Mouse (Mus musculus): ENCODE results near the gene Gpr62. TPM values are rescaled to one million over a fixed set of nuclear protein-coding genes. Genes with fewer than 3 reads are reported as not detected.
"Not testable (repeated sequence)": the region's sequence is repeated elsewhere in the genome, so short reads cannot be mapped to it uniquely, and the experiment has no call there.

Gene Gpr62
- polyA plus RNA-seq (2015; fragmentation: Nextera tagmentation; extraction: Ambion mirVana), result 0.04 TPM in 1 of 2 replicates, not detected in the other

- Histone ChIP-seq H3K36me3 (ENCODE audit: control insufficient read depth, insufficient read depth) (no peaks in the 10 kb centered on the region), H3K27ac (ENCODE audit: low read length) (no peak within 1 kb of the TSS), H3K27me3 (ENCODE audit: control insufficient read depth, insufficient read depth, low read depth, low read length) (peaks cover 31% of the 10 kb centered on the region), H3K9ac (ENCODE audit: low read depth, low read length) (no peak within 1 kb of the TSS; the same call in 1 of the 2 replicates), H3K9me3 (replicated peaks; ENCODE audit: control insufficient read depth, low read length) (no peaks in the 10 kb centered on the region), H3K4me2 (ENCODE audit: low read depth, low read length) (peak within 1 kb of the TSS; percentile 71), H3K4me1 (ENCODE audit: control insufficient read depth, low read depth, low read length) (no peaks in the 10 kb centered on the region; the same call in none of the 2 replicates), H3K4me3 (ENCODE audit: low read depth, low read length) (peak within 1 kb of the TSS; percentile 53)
- ATAC-seq (ENCODE audit: low read depth), result no peak
- WGBS (ENCODE audit: insufficient replicate concordance), result 28% methylated on average over 26 of the region's 26 CpGs
Observed at GRCm38 (mm10) chr9:106465571-106466200, at the start of gene Gpr62. Gpr62 (minus strand) TSS chr9:106465938.

GRCm38 (mm10) chr9:106514273-106514672, 48.5 kb upstream of the Gpr62 start, which contains the start of gene Iqcf5:
Iqcf5 (plus strand) TSS chr9:106514573.
- H3K4me1 ChIP-seq (ENCODE audit: control insufficient read depth, low read depth, low read length), result no peaks in the 10 kb centered on the region
- H3K4me3 ChIP-seq (ENCODE audit: low read depth, low read length), result no peak within 1 kb of the TSS
- H3K9me3 ChIP-seq (replicated peaks; ENCODE audit: control insufficient read depth, low read length), result no peaks in the 10 kb centered on the region
- no peak within 1 kb of the TSS for H3K27ac ChIP-seq (ENCODE audit: low read length)
- no peaks in the 10 kb centered on the region for H3K36me3 ChIP-seq (ENCODE audit: control insufficient read depth, insufficient read depth)
- no peak for ATAC-seq (ENCODE audit: low read depth)
- WGBS (ENCODE audit: insufficient replicate concordance), result 61% methylated on average over 4 of the region's 4 CpGs
- H3K27me3 ChIP-seq (ENCODE audit: control insufficient read depth, insufficient read depth, low read depth, low read length), result no peaks in the 10 kb centered on the region
- no peak within 1 kb of the TSS for H3K4me2 ChIP-seq (ENCODE audit: low read depth, low read length)
- no peak within 1 kb of the TSS for H3K9ac ChIP-seq (ENCODE audit: low read depth, low read length)

GRCm38 (mm10) chr9:106513566-106513965, 47.8 kb upstream of the Gpr62 start:
- H3K36me3 ChIP-seq (ENCODE audit: control insufficient read depth, insufficient read depth), result no peaks in the 10 kb centered on the region
- H3K4me1 ChIP-seq (ENCODE audit: control insufficient read depth, low read depth, low read length), result no peaks in the 10 kb centered on the region
- H3K27me3 ChIP-seq (ENCODE audit: control insufficient read depth, insufficient read depth, low read depth, low read length), result no peaks in the 10 kb centered on the region
- no peak overlapping the region for H3K9ac ChIP-seq (ENCODE audit: low read depth, low read length)
- H3K4me3 ChIP-seq (ENCODE audit: low read depth, low read length), result no peak overlapping the region
- H3K27ac ChIP-seq (ENCODE audit: low read length), result no peak overlapping the region
- 63% methylated on average over 6 of the region's 6 CpGs for WGBS (ENCODE audit: insufficient replicate concordance)
- no peak for ATAC-seq (ENCODE audit: low read depth)
- H3K9me3 ChIP-seq (replicated peaks; ENCODE audit: control insufficient read depth, low read length), result no peaks in the 10 kb centered on the region
- no peak overlapping the region for H3K4me2 ChIP-seq (ENCODE audit: low read depth, low read length)

- H3K27ac ChIP-seq (ENCODE audit: low read length), result no peak overlapping the region
- H3K4me1 ChIP-seq (ENCODE audit: control insufficient read depth, low read depth, low read length), result no peaks in the 10 kb centered on the region
- no peaks in the 10 kb centered on the region for H3K27me3 ChIP-seq (ENCODE audit: control insufficient read depth, insufficient read depth, low read depth, low read length)
- WGBS (ENCODE audit: insufficient replicate concordance), result 41% methylated on average over 13 of the region's 13 CpGs
- no peak overlapping the region for H3K4me3 ChIP-seq (ENCODE audit: low read depth, low read length)
- ATAC-seq (ENCODE audit: low read depth), result no peak
- H3K36me3 ChIP-seq (ENCODE audit: control insufficient read depth, insufficient read depth), result no peaks in the 10 kb centered on the region
- H3K4me2 ChIP-seq (ENCODE audit: low read depth, low read length), result no peak overlapping the region
- no peaks in the 10 kb centered on the region for H3K9me3 ChIP-seq (replicated peaks; ENCODE audit: control insufficient read depth, low read length)
- no peak overlapping the region for H3K9ac ChIP-seq (ENCODE audit: low read depth, low read length)
Observed at GRCm38 (mm10) chr9:106512729-106513450, 47.2 kb upstream of the Gpr62 start.

GRCm38 (mm10) chr9:106509356-106509755, 43.6 kb upstream of the Gpr62 start:
- no peaks in the 10 kb centered on the region for H3K4me1 ChIP-seq (ENCODE audit: control insufficient read depth, low read depth, low read length)
- 73% methylated on average over 10 of the region's 10 CpGs for WGBS (ENCODE audit: insufficient replicate concordance)
- no peak for ATAC-seq (ENCODE audit: low read depth)
- no peaks in the 10 kb centered on the region for H3K9me3 ChIP-seq (replicated peaks; ENCODE audit: control insufficient read depth, low read length)
- no peak overlapping the region for H3K9ac ChIP-seq (ENCODE audit: low read depth, low read length)
- no peaks in the 10 kb centered on the region for H3K36me3 ChIP-seq (ENCODE audit: control insufficient read depth, insufficient read depth)
- H3K27ac ChIP-seq (ENCODE audit: low read length), result no peak overlapping the region
- H3K4me2 ChIP-seq (ENCODE audit: low read depth, low read length), result no peak overlapping the region
- no peak overlapping the region for H3K4me3 ChIP-seq (ENCODE audit: low read depth, low read length)
- H3K27me3 ChIP-seq (ENCODE audit: control insufficient read depth, insufficient read depth, low read depth, low read length), result no peaks in the 10 kb centered on the region

GRCm38 (mm10) chr9:106504246-106504645, 38.5 kb upstream of the Gpr62 start:
- 72% methylated on average over 6 of the region's 6 CpGs for WGBS (ENCODE audit: insufficient replicate concordance)

GRCm38 (mm10) chr9:106501846-106502245, 36.1 kb upstream of the Gpr62 start:
- H3K27me3 ChIP-seq (ENCODE audit: control insufficient read depth, insufficient read depth, low read depth, low read length), result no peaks in the 10 kb centered on the region
- no peak for ATAC-seq (ENCODE audit: low read depth)
- no peaks in the 10 kb centered on the region for H3K9me3 ChIP-seq (replicated peaks; ENCODE audit: control insufficient read depth, low read length)
- no peaks in the 10 kb centered on the region for H3K4me1 ChIP-seq (ENCODE audit: control insufficient read depth, low read depth, low read length)
- H3K27ac ChIP-seq (ENCODE audit: low read length), result no peak overlapping the region
- H3K4me3 ChIP-seq (ENCODE audit: low read depth, low read length), result no peak overlapping the region
- H3K9ac ChIP-seq (ENCODE audit: low read depth, low read length), result no peak overlapping the region
- 74% methylated on average over 22 of the region's 22 CpGs for WGBS (ENCODE audit: insufficient replicate concordance)
- H3K36me3 ChIP-seq (ENCODE audit: control insufficient read depth, insufficient read depth), result no peaks in the 10 kb centered on the region
- no peak overlapping the region for H3K4me2 ChIP-seq (ENCODE audit: low read depth, low read length)

More at GRCm38 (mm10) chr9:106504246-106504645, 38.5 kb upstream of the Gpr62 start:
- Histone ChIP-seq H3K9ac (ENCODE audit: low read depth, low read length) (no peak overlapping the region), H3K4me1 (ENCODE audit: control insufficient read depth, low read depth, low read length) (no peaks in the 10 kb centered on the region), H3K9me3 (replicated peaks; ENCODE audit: control insufficient read depth, low read length) (no peaks in the 10 kb centered on the region), H3K4me3 (ENCODE audit: low read depth, low read length) (no peak overlapping the region), H3K36me3 (ENCODE audit: control insufficient read depth, insufficient read depth) (no peaks in the 10 kb centered on the region), H3K27ac (ENCODE audit: low read length) (no peak overlapping the region), H3K4me2 (ENCODE audit: low read depth, low read length) (no peak overlapping the region), H3K27me3 (ENCODE audit: control insufficient read depth, insufficient read depth, low read depth, low read length) (no peaks in the 10 kb centered on the region)
- ATAC-seq (ENCODE audit: low read depth), result no peak

- WGBS (ENCODE audit: insufficient replicate concordance), result 75% methylated on average over 6 of the region's 6 CpGs
- H3K9me3 ChIP-seq (replicated peaks; ENCODE audit: control insufficient read depth, low read length), result no peaks in the 10 kb centered on the region
- H3K9ac ChIP-seq (ENCODE audit: low read depth, low read length), result no peak within 1 kb of the TSS
- H3K4me2 ChIP-seq (ENCODE audit: low read depth, low read length), result no peak within 1 kb of the TSS
- H3K27ac ChIP-seq (ENCODE audit: low read length), result no peak within 1 kb of the TSS
- ATAC-seq (ENCODE audit: low read depth), result no peak
- H3K4me3 ChIP-seq (ENCODE audit: low read depth, low read length), result no peak within 1 kb of the TSS
- H3K27me3 ChIP-seq (ENCODE audit: control insufficient read depth, insufficient read depth, low read depth, low read length), result no peaks in the 10 kb centered on the region
- H3K4me1 ChIP-seq (ENCODE audit: control insufficient read depth, low read depth, low read length), result no peaks in the 10 kb centered on the region
- no peaks in the 10 kb centered on the region for H3K36me3 ChIP-seq (ENCODE audit: control insufficient read depth, insufficient read depth)
Observed at GRCm38 (mm10) chr9:106499667-106500066, 33.9 kb upstream of the Gpr62 start, which contains the start of gene Iqcf1. Iqcf1 (plus strand) TSS chr9:106499967.

GRCm38 (mm10) chr9:106487602-106488001, 21.9 kb upstream of the Gpr62 start:
- H3K4me2 ChIP-seq (ENCODE audit: low read depth, low read length); ATAC-seq (ENCODE audit: low read depth); H3K27me3 ChIP-seq (ENCODE audit: control insufficient read depth, insufficient read depth, low read depth, low read length); H3K4me1 ChIP-seq (ENCODE audit: control insufficient read depth, low read depth, low read length); H3K9me3 ChIP-seq (replicated peaks; ENCODE audit: control insufficient read depth, low read length); H3K9ac ChIP-seq (ENCODE audit: low read depth, low read length); H3K4me3 ChIP-seq (ENCODE audit: low read depth, low read length); H3K36me3 ChIP-seq (ENCODE audit: control insufficient read depth, insufficient read depth); H3K27ac ChIP-seq (ENCODE audit: low read length): not testable (repeated sequence)
- WGBS (ENCODE audit: insufficient replicate concordance), result 70% methylated on average over 6 of the region's 6 CpGs
